Comparison of ENCODE assay signal across 12 mouse cellular contexts in genomic region chr4:108059601-108060379, GRCm38 (mm10). TPM values are rescaled to one million over a fixed set of nuclear protein-coding genes. Genes with fewer than 3 reads are reported as not detected.
A peak's percentile ranks its signal among the peaks of the same experiment; 100 is the strongest.
DNase-seq lines count a peak whose midpoint lies in the region; ATAC-seq and TF ChIP-seq lines count a peak whose summit lies in the region.
"Had no signal": no experiment of that assay in that cellular context is flagged by ENCODE, and none has a peak within 500 bp of the region (broad histone marks: within the 10 kb centered on the region; RNA-seq: fewer than 3 reads in every experiment).

No protein-coding gene starts in this region.

- H3K4me3 ChIP-seq in liver, adult 2 months (ENCODE audit: insufficient read depth, low read depth, low read length): no peak overlapping the region
- no peak overlapping the region for H3K4me3 ChIP-seq in liver, embryonic 11.5 days (ENCODE audit: low read depth, low read length)
- no peak overlapping the region for H3K4me3 ChIP-seq in forebrain, embryonic 11.5 days (ENCODE audit: low read depth, low read length)
- no peak overlapping the region for H3K4me3 ChIP-seq in olfactory bulb, adult 2 months (ENCODE audit: insufficient read depth, low read depth, low read length)
- H3K4me3 ChIP-seq in limb, embryonic 10.5 days: no peak overlapping the region
- H3K4me3 ChIP-seq: liver, embryonic 13.5 days had no signal

- H3K4me2 ChIP-seq in liver, embryonic 11.5 days: no peak overlapping the region
- H3K4me2 ChIP-seq in forebrain, embryonic 11.5 days (ENCODE audit: low read depth, low read length, severe bottlenecking): peak overlapping the region; percentile 12; the same call in 1 of the 2 replicates
- H3K4me2 ChIP-seq: liver, embryonic 13.5 days had no signal

- no peak for TF ChIP-seq CTCF in liver, adult 2 months (IDR thresholded peaks at IDR 0.05; ENCODE audit: low read depth, low read length)
- no peak for TF ChIP-seq CTCF in olfactory bulb, adult 2 months (IDR thresholded peaks at IDR 0.05; ENCODE audit: insufficient read depth, low read depth, low read length)

- no peak for ATAC-seq in liver, embryonic 11.5 days (replicated peaks; ENCODE audit: low FRiP score)
- peak; percentile 49; the same call in 1 of the 2 replicates for ATAC-seq in forebrain, embryonic 11.5 days (replicated peaks; ENCODE audit: low FRiP score)
- ATAC-seq: activated CD4-positive, CD25-positive, alpha-beta regulatory T cell, adult 4 months had no signal

- H3K27ac ChIP-seq in liver, adult 2 months (replicated peaks; ENCODE audit: insufficient read depth, low read depth, low read length): peak overlapping the region; percentile 57
- H3K27ac ChIP-seq in liver, embryonic 11.5 days (ENCODE audit: low read depth, low read length): no peak overlapping the region
- peak overlapping the region; percentile 73 for H3K27ac ChIP-seq in forebrain, embryonic 11.5 days (ENCODE audit: low read depth, low read length)
- H3K27ac ChIP-seq in olfactory bulb, adult 2 months (ENCODE audit: insufficient read depth, low read depth, low read length): peak overlapping the region; percentile 34
- no peak overlapping the region for H3K27ac ChIP-seq in limb, embryonic 10.5 days
- H3K27ac ChIP-seq: liver, embryonic 13.5 days had no signal

- no peak for TF ChIP-seq POLR2A in liver, adult 2 months (IDR thresholded peaks at IDR 0.05; ENCODE audit: extremely low read depth, insufficient read depth, low read length)
- no peak for TF ChIP-seq POLR2A in olfactory bulb, adult 2 months (IDR thresholded peaks at IDR 0.05; ENCODE audit: insufficient read depth, low read depth, low read length)

- peaks cover 28% of the 10 kb centered on the region for H3K4me1 ChIP-seq in liver, adult 2 months (ENCODE audit: control insufficient read depth, insufficient read depth, low read length)
- no peaks in the 10 kb centered on the region for H3K4me1 ChIP-seq in liver, embryonic 11.5 days (replicated peaks; ENCODE audit: control insufficient read depth, insufficient read depth, low read length)
- 0 out of 2 replicates have a peak, but pooled peaks cover 1% of the 10 kb centered on the region for H3K4me1 ChIP-seq in forebrain, embryonic 11.5 days (replicated peaks; ENCODE audit: control insufficient read depth, insufficient read depth, low read length)
- H3K4me1 ChIP-seq in olfactory bulb, adult 2 months (ENCODE audit: control insufficient read depth, insufficient read depth, low read length): peaks cover 17% of the 10 kb centered on the region
- no peaks in the 10 kb centered on the region for H3K4me1 ChIP-seq in limb, embryonic 10.5 days

- no peaks in the 10 kb centered on the region for H3K9me3 ChIP-seq in liver, embryonic 11.5 days (ENCODE audit: control insufficient read depth, low read length)
- H3K9me3 ChIP-seq in forebrain, embryonic 11.5 days (ENCODE audit: control insufficient read depth, low read length): no peaks in the 10 kb centered on the region
- H3K9me3 ChIP-seq in limb, embryonic 10.5 days (replicated peaks): no peaks in the 10 kb centered on the region
- H3K9me3 ChIP-seq: liver, embryonic 13.5 days had no signal

- H3K27me3 ChIP-seq in liver, adult 2 months (ENCODE audit: control insufficient read depth, insufficient read depth, low read length): no peaks in the 10 kb centered on the region
- no peaks in the 10 kb centered on the region for H3K27me3 ChIP-seq in liver, embryonic 11.5 days (replicated peaks; ENCODE audit: control insufficient read depth, insufficient read depth, low read length)
- no peaks in the 10 kb centered on the region for H3K27me3 ChIP-seq in forebrain, embryonic 11.5 days (ENCODE audit: control insufficient read depth, insufficient read depth, low read length)
- no peaks in the 10 kb centered on the region for H3K27me3 ChIP-seq in limb, embryonic 10.5 days (ENCODE audit: low read depth, poor library complexity, severe bottlenecking)
- H3K27me3 ChIP-seq: liver, embryonic 13.5 days had no signal

- DNase-seq in liver, adult 2 months (ENCODE audit: extremely low read depth, low read depth, low spot score): no peak
- no peak for DNase-seq in liver, embryonic 11.5 days (ENCODE audit: low spot score)
- no peak for DNase-seq in forebrain, embryonic 11.5 days (ENCODE audit: low spot score)
- peak; percentile 36 to 50 for DNase-seq in left cerebral cortex, adult 8-10 months (ENCODE audit: low spot score in 2 of 2)
- DNase-seq in limb, embryonic 10.5 days (ENCODE audit: low spot score): no peak
- DNase-seq in urinary bladder, adult 2 months (ENCODE audit: low spot score): no peak
- DNase-seq in spleen, adult 18-20 months: no peak
- DNase-seq: cerebellum, adult 8-10 months; kidney, postnatal 14 days; liver, embryonic 13.5 days had no signal

- peaks cover 80% of the 10 kb centered on the region for H3K36me3 ChIP-seq in liver, adult 2 months (ENCODE audit: control insufficient read depth, insufficient read depth, low read length)
- peaks cover 26% of the 10 kb centered on the region for H3K36me3 ChIP-seq in liver, embryonic 11.5 days (ENCODE audit: control insufficient read depth, insufficient read depth, low read length)
- no peaks in the 10 kb centered on the region; the same call in none of the 2 replicates for H3K36me3 ChIP-seq in forebrain, embryonic 11.5 days (ENCODE audit: control insufficient read depth, insufficient read depth, low read length)
- peaks cover 80% of the 10 kb centered on the region for H3K36me3 ChIP-seq in limb, embryonic 10.5 days

- 65% methylated on average over 19 of the region's 19 CpGs for WGBS in liver, adult 2 months
- 84% methylated on average over 19 of the region's 19 CpGs for WGBS in liver, embryonic 11.5 days
- WGBS in forebrain, embryonic 11.5 days: 32% methylated on average over 19 of the region's 19 CpGs
- 42% methylated on average over 19 of the region's 19 CpGs for WGBS in olfactory bulb, adult 2 months
- 79% methylated on average over 19 of the region's 19 CpGs for WGBS in limb, embryonic 10.5 days

- no peaks in the 10 kb centered on the region for H3K79me2 ChIP-seq in liver, adult 2 months (ENCODE audit: control insufficient read depth, insufficient read depth, low read length)

- H3K9ac ChIP-seq in liver, adult 2 months (ENCODE audit: low read depth, low read length): 0 out of 2 replicates have a peak overlapping the region, but pooled peaks have one; percentile 2
- no peak overlapping the region for H3K9ac ChIP-seq in liver, embryonic 11.5 days (ENCODE audit: low read depth, low read length)
- H3K9ac ChIP-seq in forebrain, embryonic 11.5 days (ENCODE audit: low read length): peak overlapping the region; percentile 32
- H3K9ac ChIP-seq: liver, embryonic 13.5 days had no signal

RNA-seq across cellular contexts. Expression of gene Podn, which starts 36.5 kb away (rescaled TPM):
- 1.9 and 2.7 TPM in 2 replicates for total RNA-seq in liver, adult 2 months (2014; rRNA removed)
- 2.9 and 3.8 TPM in 2 replicates for polyA plus RNA-seq in liver, adult 2 months (2012; rRNA removed)
- polyA plus RNA-seq in liver, embryonic 11.5 days (2014; fragmentation: Nextera tagmentation; extraction: Ambion mirVana): 0.40 and 0.92 TPM in 2 replicates
- polyA plus RNA-seq in forebrain, embryonic 11.5 days (2014; fragmentation: Nextera tagmentation; extraction: Ambion mirVana): 0.33 and 0.39 TPM in 2 replicates
- total RNA-seq in left cerebral cortex, adult 8-10 months (2022): 1 to 10 TPM; 6.8 to 8.9 (median 7.4) TPM
- not detected in 2 replicates for polyA plus RNA-seq in olfactory bulb, adult 2 months (2012; ENCODE audit: insufficient read depth, insufficient read length, low replicate concordance, missing spikeins)
- polyA plus RNA-seq in limb, embryonic 10.5 days (2016; fragmentation: Nextera tagmentation; extraction: Ambion mirVana): 0.16 and 0.33 TPM in 2 replicates
- polyA plus RNA-seq in urinary bladder, adult 2 months (2012; rRNA removed): 93.0 and 110 TPM in 2 replicates
- polyA plus RNA-seq: activated CD4-positive, CD25-positive, alpha-beta regulatory T cell, adult 4 months had no signal

Comparison
In these comparisons a context has a peak if more than half of its experiments do, and no peak if none do; other contexts are left out.
1. H3K27ac ChIP-seq: peak in liver, adult 2 months (single experiment), forebrain, embryonic 11.5 days (single experiment) and olfactory bulb, adult 2 months (single experiment); none in liver, embryonic 11.5 days (single experiment) and limb, embryonic 10.5 days (single experiment).
2. DNase-seq: peak in left cerebral cortex, adult 8-10 months (2 of 2); none in liver, adult 2 months (single experiment), liver, embryonic 11.5 days (single experiment), forebrain, embryonic 11.5 days (single experiment), limb, embryonic 10.5 days (single experiment), urinary bladder, adult 2 months (single experiment) and spleen, adult 18-20 months (0 of 2).
3. RNA of gene Podn, which starts 36.5 kb away (polyA plus RNA-seq): 93.0 to 110 TPM in urinary bladder, adult 2 months; 2.9 to 3.8 TPM in liver, adult 2 months, 0.40 to 0.92 TPM in liver, embryonic 11.5 days, 0.33 to 0.39 TPM in forebrain, embryonic 11.5 days, 0.16 to 0.33 TPM in limb, embryonic 10.5 days and not detected in olfactory bulb, adult 2 months; every median in the first group is over 10 times any median in the second.